Mouse (Mus musculus): Measurements from ENCODE around the gene Mrfap1. TPM values are rescaled to one million over a fixed set of nuclear protein-coding genes. Genes with fewer than 3 reads are reported as not detected.
"Not testable (repeated sequence)": the region's sequence is repeated elsewhere in the genome, so short reads cannot be mapped to it uniquely, and the experiment has no call there.

Gene Mrfap1
- 366 and 466 TPM in 2 replicates for polyA plus RNA-seq (2016; fragmentation: Nextera tagmentation; extraction: Ambion mirVana)

GRCm38 (mm10) chr5:36796296-36797014 lies at the start of gene Mrfap1:
Gene Mrfap1, minus strand, starts transcription at chr5:36796772.
- Histone ChIP-seq H3K36me3 (peaks cover 13% of the 10 kb centered on the region), H3K4me3 (peak within 1 kb of the TSS; percentile 74), H3K27ac (peak within 1 kb of the TSS; percentile 95), H3K4me1 (peaks cover 19% of the 10 kb centered on the region)
- DNase-seq (ENCODE audit: low spot score): peak; percentile 96
- H3K27me3 ChIP-seq (ENCODE audit: insufficient read depth, poor library complexity, severe bottlenecking); H3K9me3 ChIP-seq: not testable (repeated sequence)
- under 1% methylated on average over 90 of the region's 90 CpGs for WGBS

GRCm38 (mm10) chr5:36844490-36844889 lies 47.9 kb upstream of the Mrfap1 start:
- no peak overlapping the region for H3K4me3 ChIP-seq
- no peak overlapping the region for H3K27ac ChIP-seq
- H3K27me3 ChIP-seq (ENCODE audit: insufficient read depth, poor library complexity, severe bottlenecking): 0 out of 2 replicates have a peak, but pooled peaks cover 2% of the 10 kb centered on the region
- H3K36me3 ChIP-seq: no peaks in the 10 kb centered on the region
- 82% methylated on average over 10 of the region's 10 CpGs for WGBS
- DNase-seq (ENCODE audit: low spot score): no peak
- no peaks in the 10 kb centered on the region for H3K4me1 ChIP-seq
- no peaks in the 10 kb centered on the region for H3K9me3 ChIP-seq

- 69% methylated on average over 1 of the region's 1 CpGs for whole genome bisulfite sequencing
- Histone ChIP-seq H3K9me3 (no peaks in the 10 kb centered on the region), H3K4me1 (no peaks in the 10 kb centered on the region), H3K27ac (no peak overlapping the region), H3K27me3 (ENCODE audit: insufficient read depth, poor library complexity, severe bottlenecking) (no peaks in the 10 kb centered on the region), H3K36me3 (no peaks in the 10 kb centered on the region), H3K4me3 (no peak overlapping the region)
- no peak for DNase-seq (ENCODE audit: low spot score)
Observed at GRCm38 (mm10) chr5:36841701-36842100, 45.1 kb upstream of the Mrfap1 start.

GRCm38 (mm10) chr5:36840092-36840491 lies 43.5 kb upstream of the Mrfap1 start:
- WGBS: 77% methylated on average over 7 of the region's 7 CpGs
- no peak for DNase-seq (ENCODE audit: low spot score)
- Histone ChIP-seq H3K9me3 (no peaks in the 10 kb centered on the region), H3K4me1 (no peaks in the 10 kb centered on the region), H3K4me3 (no peak overlapping the region), H3K27me3 (ENCODE audit: insufficient read depth, poor library complexity, severe bottlenecking) (no peaks in the 10 kb centered on the region), H3K36me3 (no peaks in the 10 kb centered on the region), H3K27ac (no peak overlapping the region)

- no peak overlapping the region for H3K4me3 ChIP-seq
- no peak for DNase-seq (ENCODE audit: low spot score)
- 48% methylated on average over 8 of the region's 8 CpGs for WGBS
Observed at GRCm38 (mm10) chr5:36839602-36840001, 43.0 kb upstream of the Mrfap1 start.

GRCm38 (mm10) chr5:36839032-36839431 lies 42.5 kb upstream of the Mrfap1 start:
- no peaks in the 10 kb centered on the region for H3K9me3 ChIP-seq
- no peaks in the 10 kb centered on the region for H3K36me3 ChIP-seq
- no peak for DNase-seq (ENCODE audit: low spot score)
- 90% methylated on average over 2 of the region's 2 CpGs for WGBS
- no peaks in the 10 kb centered on the region for H3K4me1 ChIP-seq
- H3K27ac ChIP-seq: no peak overlapping the region
- no peak overlapping the region for H3K4me3 ChIP-seq
- H3K27me3 ChIP-seq (ENCODE audit: insufficient read depth, poor library complexity, severe bottlenecking): no peaks in the 10 kb centered on the region

More at GRCm38 (mm10) chr5:36839602-36840001, 43.0 kb upstream of the Mrfap1 start:
- no peaks in the 10 kb centered on the region for H3K36me3 ChIP-seq
- H3K9me3 ChIP-seq: no peaks in the 10 kb centered on the region
- H3K27me3 ChIP-seq (ENCODE audit: insufficient read depth, poor library complexity, severe bottlenecking): no peaks in the 10 kb centered on the region
- no peaks in the 10 kb centered on the region for H3K4me1 ChIP-seq
- no peak overlapping the region for H3K27ac ChIP-seq

GRCm38 (mm10) chr5:36835933-36836332 lies 39.4 kb upstream of the Mrfap1 start:
- no peak for DNase-seq (ENCODE audit: low spot score)
- peaks cover 4% of the 10 kb centered on the region; the same call in 1 of the 2 replicates for H3K27me3 ChIP-seq (ENCODE audit: insufficient read depth, poor library complexity, severe bottlenecking)
- H3K36me3 ChIP-seq: no peaks in the 10 kb centered on the region
- no peaks in the 10 kb centered on the region for H3K9me3 ChIP-seq
- no peak overlapping the region for H3K27ac ChIP-seq
- WGBS: 2% methylated on average over 6 of the region's 6 CpGs
- 0 out of 2 replicates have a peak, but pooled peaks cover 1% of the 10 kb centered on the region for H3K4me1 ChIP-seq
- H3K4me3 ChIP-seq: no peak overlapping the region

GRCm38 (mm10) chr5:36831272-36831671 lies 34.7 kb upstream of the Mrfap1 start:
- no peak for DNase-seq (ENCODE audit: low spot score)
- H3K36me3 ChIP-seq: peaks cover 18% of the 10 kb centered on the region
- H3K4me1 ChIP-seq: peaks cover 16% of the 10 kb centered on the region
- 57% methylated on average over 7 of the region's 7 CpGs for WGBS
- H3K27me3 ChIP-seq (ENCODE audit: insufficient read depth, poor library complexity, severe bottlenecking): peaks cover 4% of the 10 kb centered on the region; the same call in 1 of the 2 replicates
- H3K27ac ChIP-seq: no peak overlapping the region
- H3K4me3 ChIP-seq: no peak overlapping the region
- no peaks in the 10 kb centered on the region for H3K9me3 ChIP-seq

GRCm38 (mm10) chr5:36829913-36830879 lies 33.6 kb upstream of the Mrfap1 start, which contains the start of gene Man2b2:
Gene Man2b2, minus strand, starts transcription at chr5:36830653.
- Histone ChIP-seq H3K36me3 (peaks cover 28% of the 10 kb centered on the region), H3K27me3 (ENCODE audit: insufficient read depth, poor library complexity, severe bottlenecking) (peaks cover 4% of the 10 kb centered on the region; the same call in 1 of the 2 replicates), H3K4me3 (peak within 1 kb of the TSS; percentile 76), H3K9me3 (no peaks in the 10 kb centered on the region), H3K27ac (peak within 1 kb of the TSS; percentile 81), H3K4me1 (peaks cover 16% of the 10 kb centered on the region)
- DNase-seq (ENCODE audit: low spot score): peak; percentile 94
- WGBS: 1% methylated on average over 46 of the region's 46 CpGs

GRCm38 (mm10) chr5:36829098-36829497 lies 32.5 kb upstream of the Mrfap1 start:
- 75% methylated on average over 4 of the region's 4 CpGs for WGBS

GRCm38 (mm10) chr5:36822907-36823306 lies 26.3 kb upstream of the Mrfap1 start:
- DNase-seq (ENCODE audit: low spot score): no peak
- Histone ChIP-seq H3K9me3 (no peaks in the 10 kb centered on the region), H3K27ac (no peak overlapping the region), H3K4me1 (no peaks in the 10 kb centered on the region), H3K27me3 (ENCODE audit: insufficient read depth, poor library complexity, severe bottlenecking) (no peaks in the 10 kb centered on the region), H3K4me3 (no peak overlapping the region), H3K36me3 (peaks cover 79% of the 10 kb centered on the region)
- WGBS: 85% methylated on average over 4 of the region's 4 CpGs

More at GRCm38 (mm10) chr5:36829098-36829497, 32.5 kb upstream of the Mrfap1 start:
- H3K36me3 ChIP-seq: peaks cover 36% of the 10 kb centered on the region
- H3K27me3 ChIP-seq (ENCODE audit: insufficient read depth, poor library complexity, severe bottlenecking): peaks cover 4% of the 10 kb centered on the region; the same call in 1 of the 2 replicates
- DNase-seq (ENCODE audit: low spot score): no peak
- H3K9me3 ChIP-seq: no peaks in the 10 kb centered on the region
- no peak overlapping the region; the same call in 1 of the 2 replicates for H3K4me3 ChIP-seq
- H3K4me1 ChIP-seq: peaks cover 16% of the 10 kb centered on the region
- no peak overlapping the region for H3K27ac ChIP-seq

GRCm38 (mm10) chr5:36820142-36820541 lies 23.6 kb upstream of the Mrfap1 start:
- no peak for DNase-seq (ENCODE audit: low spot score)
- Histone ChIP-seq H3K4me1 (no peaks in the 10 kb centered on the region), H3K36me3 (peaks cover 63% of the 10 kb centered on the region), H3K27ac (no peak overlapping the region), H3K9me3 (no peaks in the 10 kb centered on the region), H3K4me3 (no peak overlapping the region), H3K27me3 (ENCODE audit: insufficient read depth, poor library complexity, severe bottlenecking) (no peaks in the 10 kb centered on the region)
- 45% methylated on average over 6 of the region's 6 CpGs for WGBS
